Comparison of ENCODE assay signal across 19 mouse cellular contexts in genomic region chr6:73072093-73072786, GRCm38 (mm10).
"Had no signal": no experiment of that assay in that cellular context is flagged by ENCODE, and none has a peak within 500 bp of the region (broad histone marks: within the 10 kb centered on the region; RNA-seq: fewer than 3 reads in every experiment).

No protein-coding gene starts in this region.

- H3K4me2 ChIP-seq: lung, embryonic 14.5 days; midbrain, embryonic 12.5 days; neural tube, embryonic 13.5 days; neural tube, embryonic 15.5 days had no signal

- H3K27ac ChIP-seq: midbrain, embryonic 10.5 days; midbrain, embryonic 12.5 days; neural tube, embryonic 13.5 days; neural tube, embryonic 15.5 days had no signal

- H3K9ac ChIP-seq: lung, embryonic 14.5 days; midbrain, embryonic 12.5 days; neural tube, embryonic 13.5 days; neural tube, embryonic 15.5 days had no signal

- H3K27me3 ChIP-seq: midbrain, embryonic 12.5 days; neural tube, embryonic 13.5 days; neural tube, embryonic 15.5 days had no signal

- H3K4me3 ChIP-seq: midbrain, embryonic 10.5 days; midbrain, embryonic 12.5 days; myocyte; neural tube, embryonic 13.5 days; neural tube, embryonic 15.5 days had no signal

- H3K4me1 ChIP-seq: midbrain, embryonic 10.5 days; midbrain, embryonic 12.5 days; neural tube, embryonic 13.5 days; neural tube, embryonic 15.5 days had no signal

- ATAC-seq: midbrain, embryonic 16.5 days had no signal

- H3K9me3 ChIP-seq: midbrain, embryonic 12.5 days; neural tube, embryonic 13.5 days; neural tube, embryonic 15.5 days had no signal

- DNase-seq: lung, adult 18-20 months; lung, embryonic 14.5 days; lung, postnatal 14 days; lung, postnatal 4 days; midbrain, embryonic 14.5 days; retina, postnatal 1 day; right cerebral cortex, adult 18-20 months; right cerebral cortex, postnatal 25 days; right cerebral cortex, postnatal 4 days; spleen, adult 18-20 months; thymus, adult 18-20 months; thymus, postnatal 14 days; thymus, postnatal 36 days had no signal

- H3K36me3 ChIP-seq: midbrain, embryonic 10.5 days; midbrain, embryonic 12.5 days; neural tube, embryonic 13.5 days; neural tube, embryonic 15.5 days had no signal
